Mouse (Mus musculus): ENCODE data around the gene Znfx1.

Znfx1 gene

GRCm38 (mm10) chr2:166991945-166992344 is 70.9 kb downstream of the Znfx1 start:
- DNase-seq, result no peak

GRCm38 (mm10) chr2:166990861-166991260 is 72.0 kb downstream of the Znfx1 start:
- DNase-seq, result no peak
